ENCODE assay signal across 14 mouse cellular contexts in the genomic region with DNA sequence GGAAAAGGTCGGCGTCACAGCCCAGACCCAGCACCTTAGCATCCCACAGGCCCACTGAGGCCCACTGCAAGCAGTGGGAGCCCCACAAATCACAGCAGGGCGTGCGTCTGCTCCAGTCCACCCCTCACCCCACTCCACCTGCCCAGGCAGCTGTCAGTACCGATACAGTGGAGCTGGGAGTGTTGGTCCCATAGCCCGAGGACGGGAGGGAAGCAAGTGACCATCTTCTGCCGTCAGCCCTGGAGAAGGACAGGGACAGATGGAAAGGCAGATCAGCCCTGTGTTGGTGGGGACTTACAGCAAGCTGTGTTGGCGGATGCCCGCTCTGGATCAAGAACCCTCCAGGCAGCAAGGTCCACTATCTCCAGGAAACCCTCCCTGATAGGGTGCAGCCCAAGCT. TPM values are rescaled to one million over a fixed set of nuclear protein-coding genes. Genes with fewer than 3 reads are reported as not detected.
DNase-seq lines count a peak whose midpoint lies in the region; TF ChIP-seq lines count a peak whose summit lies in the region.
"Had no signal": no experiment of that assay in that cellular context is flagged by ENCODE, and none has a peak within 500 bp of the region (broad histone marks: within the 10 kb centered on the region; RNA-seq: fewer than 3 reads in every experiment).

No protein-coding gene starts in this region.

- peak; percentile 65 for DNase-seq in cerebellum, adult 11-12 months
- no peak for DNase-seq in cerebellum, postnatal 4 days (ENCODE audit: low spot score in 2 of 2)
- no peak for DNase-seq in heart, embryonic 10.5 days (ENCODE audit: low spot score)
- no peak for DNase-seq in heart, postnatal 14 days
- DNase-seq in layer of hippocampus, adult 2 months (ENCODE audit: low spot score in 2 of 2) = no peak
- no peak for DNase-seq in layer of hippocampus, adult 11-12 months (ENCODE audit: low spot score)
- DNase-seq in limb, embryonic 10.5 days (ENCODE audit: low spot score) = no peak
- DNase-seq in adrenal gland, adult (ENCODE audit: inconsistent age in 2 of 2, low spot score in 1 of 2) = no peak
- DNase-seq: adrenal gland, postnatal 36 days; gastrocnemius, postnatal 10 days; lung, embryonic 14.5 days; thymus, postnatal 36 days had no signal

- H3K4me3 ChIP-seq in heart, embryonic 10.5 days = peak overlapping the region; percentile 48
- peak overlapping the region; percentile 4; the same call in 1 of the 2 replicates for H3K4me3 ChIP-seq in layer of hippocampus, adult 2 months
- 0 out of 2 replicates have a peak overlapping the region, but pooled peaks have one; percentile 13 for H3K4me3 ChIP-seq in limb, embryonic 10.5 days
- H3K4me3 ChIP-seq: midbrain, embryonic 15.5 days had no signal

- no peak for TF ChIP-seq CTCF in layer of hippocampus, adult 2 months (conservative IDR thresholded peaks at IDR 0.05)

- H3K4me1 ChIP-seq in heart, embryonic 10.5 days = peaks cover 61% of the 10 kb centered on the region
- H3K4me1 ChIP-seq in limb, embryonic 10.5 days = peaks cover 66% of the 10 kb centered on the region

- peaks cover 34% of the 10 kb centered on the region for H3K27me3 ChIP-seq in heart, embryonic 10.5 days (ENCODE audit: insufficient read depth, poor library complexity, severe bottlenecking)
- H3K27me3 ChIP-seq in limb, embryonic 10.5 days (ENCODE audit: low read depth, poor library complexity, severe bottlenecking) = peaks cover 25% of the 10 kb centered on the region
- H3K27me3 ChIP-seq: midbrain, embryonic 15.5 days had no signal

- peaks cover 28% of the 10 kb centered on the region for H3K36me3 ChIP-seq in heart, embryonic 10.5 days
- H3K36me3 ChIP-seq in limb, embryonic 10.5 days = peaks cover 60% of the 10 kb centered on the region

- intact Hi-C loops in heart, postnatal 14 days (cut with DNase I) = no loop called here

- peak overlapping the region; percentile 50; the same call in 1 of the 2 replicates for H3K27ac ChIP-seq in heart, embryonic 10.5 days
- peak overlapping the region; percentile 99 for H3K27ac ChIP-seq in layer of hippocampus, adult 2 months
- no peak overlapping the region for H3K27ac ChIP-seq in limb, embryonic 10.5 days
- H3K27ac ChIP-seq: midbrain, embryonic 15.5 days had no signal

- 71% methylated on average over 10 of the region's 10 CpGs for WGBS in heart, embryonic 10.5 days
- 77% methylated on average over 10 of the region's 10 CpGs for WGBS in limb, embryonic 10.5 days

- H3K9me3 ChIP-seq in heart, embryonic 10.5 days = no peaks in the 10 kb centered on the region
- H3K9me3 ChIP-seq in limb, embryonic 10.5 days (replicated peaks) = no peaks in the 10 kb centered on the region
- H3K9me3 ChIP-seq: midbrain, embryonic 15.5 days had no signal

RNA-seq across cellular contexts. Expression of a gene that starts 12.5 kb away (rescaled TPM):
- polyA plus RNA-seq in heart, embryonic 10.5 days (2016; fragmentation: Nextera tagmentation; extraction: Ambion mirVana) = 40.6 and 43.5 TPM in 2 replicates
- total RNA-seq in heart, postnatal 14 days (2021) = 10 to 100 TPM; 31.4 to 33.1 TPM
- total RNA-seq in layer of hippocampus, adult 2 months (2021) = 100 to 1,000 TPM; 160 to 169 TPM
- polyA plus RNA-seq in limb, embryonic 10.5 days (2016; fragmentation: Nextera tagmentation; extraction: Ambion mirVana) = 92.7 and 100 TPM in 2 replicates

RNA-seq across cellular contexts. Expression of a gene that starts 15.8 kb away (rescaled TPM):
- 7.9 and 9.3 TPM in 2 replicates for polyA plus RNA-seq in heart, embryonic 10.5 days (2016; fragmentation: Nextera tagmentation; extraction: Ambion mirVana)
- 10 to 100 TPM in 1 of 2 experiments, 1 to 10 TPM in 1; 9.4 to 11.1 TPM for total RNA-seq in heart, postnatal 14 days (2021)
- 100 to 1,000 TPM; 468 to 473 TPM for total RNA-seq in layer of hippocampus, adult 2 months (2021)
- 12.7 and 17.1 TPM in 2 replicates for polyA plus RNA-seq in limb, embryonic 10.5 days (2016; fragmentation: Nextera tagmentation; extraction: Ambion mirVana)

RNA-seq across cellular contexts. Expression of a gene that starts 19.2 kb away (rescaled TPM):
- 0.12 TPM in 1 of 2 replicates, not detected in the other for polyA plus RNA-seq in heart, embryonic 10.5 days (2016; fragmentation: Nextera tagmentation; extraction: Ambion mirVana)
- under 1 TPM; 0.12 to 0.59 TPM for total RNA-seq in heart, postnatal 14 days (2021)
- total RNA-seq in layer of hippocampus, adult 2 months (2021) = 1 to 10 TPM in 1 of 2 experiments, under 1 TPM in 1; 0.61 to 1.1 TPM
- not detected in 2 replicates for polyA plus RNA-seq in limb, embryonic 10.5 days (2016; fragmentation: Nextera tagmentation; extraction: Ambion mirVana)
- total RNA-seq: adrenal gland, postnatal 36 days had no signal
- polyA plus RNA-seq: neural tube, embryonic 11.5 days had no signal

RNA-seq across cellular contexts. Expression of a gene that starts 28.3 kb away (rescaled TPM):
- 39.0 and 44.6 TPM in 2 replicates for polyA plus RNA-seq in heart, embryonic 10.5 days (2016; fragmentation: Nextera tagmentation; extraction: Ambion mirVana)
- total RNA-seq in heart, postnatal 14 days (2021) = 10 to 100 TPM; 29.3 to 29.9 TPM
- total RNA-seq in layer of hippocampus, adult 2 months (2021) = 10 to 100 TPM; 36.5 to 42.7 TPM
- 25.2 and 29.9 TPM in 2 replicates for polyA plus RNA-seq in limb, embryonic 10.5 days (2016; fragmentation: Nextera tagmentation; extraction: Ambion mirVana)

RNA-seq across cellular contexts. Expression of a gene that starts 34.6 kb away (rescaled TPM):
- 11.2 and 14.2 TPM in 2 replicates for polyA plus RNA-seq in heart, embryonic 10.5 days (2016; fragmentation: Nextera tagmentation; extraction: Ambion mirVana)
- 10 to 100 TPM; 51.6 to 51.9 TPM for total RNA-seq in heart, postnatal 14 days (2021)
- total RNA-seq in layer of hippocampus, adult 2 months (2021) = 100 to 1,000 TPM; 775 to 798 TPM
- polyA plus RNA-seq in limb, embryonic 10.5 days (2016; fragmentation: Nextera tagmentation; extraction: Ambion mirVana) = 7.1 and 10.8 TPM in 2 replicates

Comparison
In these comparisons a context has a peak if more than half of its experiments do, and no peak if none do; other contexts are left out.
1. RNA of a gene that starts 12.5 kb away (total RNA-seq): 160 to 169 TPM in layer of hippocampus, adult 2 months; 31.4 to 33.1 TPM in heart, postnatal 14 days; every median in the first group is over 4 times any median in the second.
2. RNA of a gene that starts 15.8 kb away (total RNA-seq): 468 to 473 TPM in layer of hippocampus, adult 2 months; 9.4 to 11.1 TPM in heart, postnatal 14 days; every median in the first group is over 10 times any median in the second.
3. Peak in every context shown above with its lines, with median percentiles within 50 percentile points of each other: H3K4me3 ChIP-seq.